Mouse (Mus musculus): ENCODE measurements around the gene Bckdhb. TPM values are rescaled to one million over a fixed set of nuclear protein-coding genes. Genes with fewer than 3 reads are reported as not detected.

Gene Bckdhb
- total RNA-seq, 2 experiments from 2014 or later: 38.5 to 40.7 TPM

GRCm38 (mm10) chr9:84130338-84130737, 205.4 kb downstream of the Bckdhb start:
- no peak for DNase-seq (ENCODE audit: low spot score in 2 of 2)
- intact Hi-C loops (cut with DNase I): no loop called here

- intact Hi-C loops (cut with DNase I): no loop called here
- DNase-seq (ENCODE audit: low spot score in 2 of 2): no peak
Measured at GRCm38 (mm10) chr9:84135062-84135461, 210.1 kb downstream of the Bckdhb start.

DNA sequence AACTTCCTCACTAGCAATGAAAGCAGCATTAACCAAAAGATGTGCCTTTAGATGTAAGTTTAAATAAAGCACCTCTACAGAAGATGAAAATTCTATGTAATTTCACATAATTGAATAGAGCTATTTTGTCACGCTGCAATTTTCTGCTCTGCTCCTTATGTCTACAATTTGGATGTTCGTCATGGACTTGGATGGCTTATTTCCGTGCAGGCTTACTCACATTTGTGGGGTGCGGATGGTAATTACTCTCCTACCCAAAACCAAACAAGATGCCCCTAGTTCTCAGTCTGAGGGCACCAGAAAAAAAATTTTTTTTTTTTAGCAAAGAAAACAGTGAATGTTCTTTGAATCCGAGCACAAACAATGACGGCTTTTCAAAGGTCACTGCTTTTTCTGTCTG, 212.2 kb downstream of the Bckdhb start:
- intact Hi-C loops (cut with DNase I): no loop called here
- no peak for DNase-seq (ENCODE audit: low spot score in 2 of 2)

- intact Hi-C loops (cut with DNase I): no loop called here
- DNase-seq (ENCODE audit: low spot score in 2 of 2): no peak
Measured at GRCm38 (mm10) chr9:84148124-84148523, 223.2 kb downstream of the Bckdhb start.

Other genes starting within 250 kb of the Bckdhb start
- gene Elovl4, start 118.9 kb upstream of the Bckdhb start, total RNA-seq (2021): 10 to 100 TPM; 85.7 to 90.2 TPM
- gene Ttk, start 90.5 kb upstream of the Bckdhb start, total RNA-seq (2021): 1 to 10 TPM in 1 of 2 experiments, under 1 TPM in 1; 0.82 to 1.4 TPM